Mouse (Mus musculus) frontal cortex, postnatal 36 days (tissue): ENCODE measurements at regions not wholly inside any gene's neighbourhood (a gene's known extent, or its start where the extent isn't known, plus 50 kb on each side); places are given as distances from the start of the nearest gene placed in this dataset.
A peak's percentile ranks its signal among the peaks of the same experiment; 100 is the strongest.
"Not testable (repeated sequence)": the region's sequence is repeated elsewhere in the genome, so short reads cannot be mapped to it uniquely, and the experiment has no call there.

Source experiments
- DNase-seq, 2 experiments: peaks; one replicate each; pipeline ENCODE4 v3.0.0; 2022; ENCODE audit warnings: low spot score in 2 of 2

DNA sequence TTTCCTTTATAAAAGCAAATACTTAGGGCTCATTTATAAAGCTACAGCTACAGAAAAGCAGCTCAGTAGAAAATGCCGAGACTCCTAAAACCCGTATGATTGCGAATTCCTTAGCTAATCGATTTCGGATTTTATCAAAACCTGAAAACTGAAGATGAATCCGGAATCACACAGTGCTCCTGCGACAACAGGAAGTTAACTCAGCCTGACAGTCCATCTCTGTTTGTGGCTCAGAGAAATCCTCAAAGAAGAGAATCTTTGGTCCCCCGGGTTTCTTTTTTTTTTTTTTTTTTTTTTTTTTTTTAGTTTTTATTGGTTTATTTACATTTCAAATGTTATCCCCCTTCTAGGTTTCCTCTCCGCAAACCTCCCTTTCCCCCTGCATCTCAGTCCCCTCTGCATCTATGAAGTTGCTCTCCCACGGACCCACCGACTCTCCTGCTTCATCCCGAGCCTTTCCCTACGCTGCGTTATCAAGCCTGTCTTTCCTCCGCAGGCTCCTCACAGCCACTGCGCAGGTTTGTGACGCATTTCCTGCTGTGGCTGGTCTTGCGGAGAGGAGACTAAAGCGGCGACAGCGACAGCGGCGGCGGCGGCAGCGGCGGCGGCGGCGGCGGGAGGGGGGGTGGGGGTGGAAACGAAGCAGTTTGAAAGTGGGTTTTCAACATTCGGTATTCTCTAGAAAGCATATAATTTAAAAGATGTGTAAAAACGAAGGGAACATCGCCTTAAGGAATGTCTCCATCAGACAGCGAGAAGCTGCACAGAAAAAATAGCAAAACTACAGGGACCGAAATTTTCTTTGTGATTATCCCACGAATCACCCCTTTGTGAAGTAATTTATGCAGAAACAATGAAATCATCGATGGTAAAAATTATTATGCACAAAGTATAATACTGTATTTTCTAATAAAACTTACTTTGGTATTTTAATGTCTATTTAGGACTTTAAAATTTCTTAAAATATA, 352.3 kb upstream of the Snrpn start:
- peak; percentile 30 to 49 for DNase-seq

DNA sequence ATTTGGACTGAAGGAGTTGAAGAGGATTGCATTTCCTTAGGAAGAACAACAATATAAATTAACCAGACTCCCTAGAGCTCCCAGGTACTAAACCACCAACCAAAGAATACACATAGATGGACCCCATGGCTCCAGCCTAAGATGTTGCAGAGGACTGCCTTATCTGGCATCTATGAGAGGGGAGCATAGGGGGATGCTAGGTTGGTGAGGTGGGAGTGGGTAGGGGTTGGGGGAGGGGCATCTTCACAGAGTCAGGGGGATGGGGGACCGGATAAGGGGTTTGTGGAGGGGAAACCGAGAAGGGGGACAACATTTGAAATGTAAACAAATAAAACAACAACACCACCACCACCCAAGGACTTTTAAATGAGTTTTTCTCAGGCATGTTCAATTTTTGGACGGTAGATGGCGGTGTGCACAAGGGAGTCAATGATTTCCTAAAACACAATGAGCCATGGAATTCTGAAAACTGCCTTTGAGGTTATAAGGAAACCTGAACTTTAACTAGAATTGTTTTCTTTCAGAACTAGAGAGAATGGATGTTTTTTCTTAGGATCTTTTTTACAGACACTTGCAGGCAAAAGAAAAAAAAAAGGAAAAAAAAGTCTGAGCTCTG, 347.9 kb upstream of the Snrpn start:
- DNase-seq, result not testable (repeated sequence)

DNA sequence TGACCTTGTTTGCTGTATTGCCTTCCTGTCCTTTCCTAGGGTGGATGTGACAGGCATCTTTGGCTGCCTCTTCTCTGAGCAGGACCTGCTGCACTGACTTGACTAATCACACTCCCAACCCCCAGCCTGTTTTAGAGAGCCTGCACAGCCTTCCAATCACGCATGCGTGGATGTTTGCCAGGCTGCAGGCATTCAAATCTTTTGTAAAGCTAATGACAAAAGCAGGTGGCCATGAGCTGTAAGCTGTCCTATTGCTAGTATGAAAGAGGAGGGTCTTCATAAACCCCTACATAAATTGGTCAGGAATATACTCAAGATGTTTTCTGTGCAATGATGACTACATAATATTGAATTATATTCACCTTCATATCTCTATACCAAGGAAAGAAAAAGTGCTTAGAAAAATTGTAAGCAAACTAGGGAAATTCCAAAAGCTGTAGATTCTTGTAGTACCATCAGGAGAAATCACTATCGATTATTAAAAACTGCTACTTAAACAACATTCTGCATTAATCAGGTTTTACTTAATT, 310.1 kb upstream of the Snrpn start:
- peak in 1 of 2 experiments; percentile 1 for DNase-seq

GRCm38 (mm10) chr7:60449239-60450073, 309.4 kb upstream of the Snrpn start:
- not testable (repeated sequence) for DNase-seq

GRCm38 (mm10) chr7:60438781-60439180, 298.8 kb upstream of the Snrpn start:
- no peak for DNase-seq

DNA sequence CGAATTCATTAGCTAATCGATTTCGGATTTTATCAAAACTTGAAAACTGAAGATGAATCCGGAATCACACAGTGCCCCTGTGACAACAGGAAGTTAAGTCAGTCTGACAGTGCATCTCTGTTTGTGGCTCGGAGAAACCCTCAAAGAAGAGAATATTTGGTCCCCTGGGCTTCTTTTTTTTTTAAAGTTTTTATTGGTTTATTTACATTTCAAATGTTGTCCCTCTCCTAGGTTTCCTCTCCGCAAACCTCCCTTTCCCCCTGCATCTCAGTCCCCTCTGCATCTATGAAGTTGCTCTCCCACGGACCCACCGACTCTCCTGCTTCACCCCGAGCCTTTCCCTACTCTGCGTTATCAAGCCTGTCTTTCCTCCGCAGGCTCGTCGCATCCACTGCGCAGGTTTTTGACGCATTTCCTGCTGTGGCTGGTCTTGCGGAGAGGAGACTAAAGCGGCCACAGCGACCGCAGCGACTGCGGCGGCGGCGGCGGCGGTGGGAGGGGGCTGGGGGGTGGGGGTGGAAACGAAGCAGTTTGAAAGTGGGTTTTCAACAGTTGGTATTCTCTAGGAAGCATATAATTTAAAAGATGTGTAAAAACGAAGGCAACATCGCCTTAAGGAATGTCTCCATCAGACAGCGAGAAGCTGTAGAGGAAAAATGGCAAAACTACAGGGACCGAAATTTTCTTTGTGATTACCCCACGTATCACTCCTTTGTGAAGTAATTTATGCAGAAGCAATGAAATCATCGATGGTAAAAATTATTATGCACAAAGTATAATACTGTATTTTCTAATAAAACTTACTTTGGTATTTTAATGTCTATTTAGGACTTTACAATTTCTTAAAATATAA, 251.2 kb upstream of the Snrpn start:
- peak; percentile 55 to 64 for DNase-seq

DNA sequence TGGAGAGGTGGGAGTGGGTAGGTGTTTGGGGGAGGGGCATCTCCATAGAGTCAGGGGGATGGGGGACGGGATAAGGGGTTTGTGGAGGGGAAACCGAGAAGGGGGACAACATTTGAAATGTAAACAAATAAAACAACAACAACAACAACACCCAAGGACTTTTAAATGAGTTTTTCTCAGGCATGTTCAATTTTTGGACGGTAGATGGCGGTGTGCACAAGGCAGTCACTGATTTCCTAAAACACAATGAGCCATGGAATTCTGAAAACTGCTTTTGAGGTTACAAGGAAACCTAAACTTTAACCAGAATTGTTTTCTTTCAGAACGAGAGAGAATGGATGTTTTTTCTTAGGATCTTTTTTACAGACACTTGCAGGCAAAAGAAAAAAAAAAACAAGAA, 246.9 kb upstream of the Snrpn start:
- DNase-seq, result peak in 1 of 2 experiments; percentile 16

GRCm38 (mm10) chr7:60374001-60374400, 234.0 kb upstream of the Snrpn start:
- not testable (repeated sequence) for DNase-seq

DNA sequence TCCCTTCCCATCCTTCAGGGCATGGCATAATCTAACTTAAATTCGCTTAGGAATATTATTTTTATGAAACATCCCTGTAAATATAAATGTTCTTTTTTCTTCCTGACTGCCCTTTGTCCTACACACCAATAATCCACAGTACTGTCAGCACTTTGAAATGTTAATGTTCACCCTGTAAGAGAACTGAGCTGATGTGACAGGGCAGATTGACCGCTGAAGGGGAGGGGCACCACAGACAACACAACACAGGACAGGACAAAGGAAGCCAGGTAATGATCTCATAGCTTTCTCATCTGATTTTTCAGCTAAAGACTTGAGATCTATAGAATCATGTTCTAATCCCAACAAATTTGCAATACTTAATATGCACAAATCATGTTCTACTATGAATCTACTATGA, 212.2 kb upstream of the Snrpn start:
- not testable (repeated sequence) for DNase-seq
